Mouse (Mus musculus): Measurements from ENCODE around the gene Tiam2.

DNA sequence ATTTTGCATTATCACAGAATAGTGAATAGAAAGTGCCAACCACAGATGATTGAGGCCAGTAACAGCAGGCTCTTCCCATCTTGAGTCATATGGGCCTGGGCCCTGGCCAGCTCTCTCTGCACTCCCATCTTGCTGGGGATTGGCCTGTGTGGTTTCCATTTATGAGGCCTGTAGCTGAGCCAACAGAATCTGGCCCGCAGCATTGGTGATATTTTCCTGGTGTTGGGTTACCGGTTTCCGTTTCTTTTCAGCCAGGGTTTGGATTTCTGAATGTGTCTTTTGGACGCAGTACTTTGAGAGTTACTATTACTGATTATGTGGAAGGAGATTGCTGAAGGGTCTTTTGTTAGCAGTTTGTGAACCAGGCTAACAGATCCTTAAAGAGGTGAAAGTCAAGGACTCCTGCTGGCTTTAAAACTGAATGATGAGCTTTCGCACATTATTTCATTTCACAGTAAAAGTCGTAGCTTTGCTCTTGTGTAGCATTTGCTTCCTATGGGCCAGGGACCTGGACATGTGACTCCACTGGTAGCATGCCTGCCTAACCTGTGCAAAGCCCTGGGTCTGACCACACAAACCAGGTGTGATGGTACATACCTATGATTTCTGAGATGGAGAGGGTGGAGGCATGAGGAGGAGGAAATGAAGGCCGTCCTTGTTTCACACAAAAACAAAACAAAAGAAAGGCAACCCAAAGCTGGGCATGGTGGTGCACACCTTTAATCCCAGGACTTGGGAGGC lies 5.5 kb downstream of the Tiam2 start:
- TF ChIP-seq CTCF (IDR thresholded peaks at IDR 0.05; ENCODE audit: insufficient read depth, low read length) = no peak
- no peak for TF ChIP-seq POLR2A (IDR thresholded peaks at IDR 0.05; ENCODE audit: borderline replicate concordance, extremely low read depth, low read depth, low read length)
